Mouse (Mus musculus): ENCODE measurements at regions not wholly inside any gene's neighbourhood (a gene's known extent, or its start where the extent isn't known, plus 50 kb on each side); places are given as distances from the start of the nearest gene placed in this dataset.

DNA sequence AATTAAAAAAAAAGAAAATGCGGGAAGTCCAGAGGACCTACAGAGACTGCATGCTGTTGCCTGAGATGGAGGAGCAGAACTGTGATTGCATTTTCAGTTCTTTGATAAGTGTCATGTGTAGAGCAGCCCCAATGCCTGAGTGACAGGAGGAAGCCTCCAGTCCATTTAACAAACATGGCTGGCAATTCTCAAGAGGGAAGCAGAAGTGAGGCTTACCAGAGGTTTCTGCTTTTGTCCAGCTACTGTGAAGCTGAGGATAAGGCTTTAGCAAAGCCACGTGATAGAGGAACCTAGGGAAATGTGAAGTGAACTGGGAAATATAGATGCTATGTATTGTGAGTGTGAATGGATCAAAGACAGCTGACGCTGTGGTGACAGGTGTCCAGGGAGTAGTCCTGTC lies 56.6 kb downstream of the Sucnr1 start:
- no peak for DNase-seq (ENCODE audit: low spot score)

DNA sequence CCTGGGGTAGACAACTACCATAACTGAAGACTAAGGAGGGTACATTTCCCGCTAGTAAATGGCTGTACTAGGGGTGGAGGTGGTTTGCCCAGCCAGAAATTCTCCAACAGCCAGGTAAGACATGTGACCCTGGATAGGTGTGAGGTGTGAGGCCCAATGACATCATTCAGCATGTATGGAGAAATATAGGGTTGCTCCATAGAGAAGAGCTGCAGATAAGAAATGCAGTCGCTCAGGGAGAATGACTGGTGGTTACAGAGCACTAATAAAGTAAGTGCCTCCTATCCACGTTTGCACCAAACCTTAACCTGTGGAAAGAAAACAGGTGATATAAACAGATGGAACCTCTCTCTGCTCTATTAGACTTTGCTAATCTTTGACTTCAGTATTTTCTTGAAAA lies 78.2 kb downstream of the Sucnr1 start:
- DNase-seq (ENCODE audit: low spot score): no peak

DNA sequence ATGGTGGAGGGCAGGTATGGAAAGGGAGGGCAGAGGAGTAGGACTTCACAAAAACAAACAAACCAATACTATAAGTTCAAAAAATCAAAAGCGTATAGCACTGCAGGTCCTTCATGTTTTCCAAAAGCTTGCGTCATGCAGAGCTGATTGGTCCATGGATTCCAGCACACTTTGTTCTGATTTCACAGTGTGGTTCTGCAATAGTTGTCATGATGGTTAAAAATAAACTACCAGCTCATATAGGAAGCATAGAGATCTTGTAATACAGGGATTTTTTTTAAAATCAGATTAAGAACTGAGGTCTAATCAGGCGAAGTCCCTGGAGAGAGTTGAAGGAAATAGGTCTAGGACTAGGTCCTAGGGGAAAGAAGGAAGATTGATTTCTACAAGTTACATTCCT lies 86.0 kb downstream of the Sucnr1 start:
- DNase-seq (ENCODE audit: low spot score): no peak

DNA sequence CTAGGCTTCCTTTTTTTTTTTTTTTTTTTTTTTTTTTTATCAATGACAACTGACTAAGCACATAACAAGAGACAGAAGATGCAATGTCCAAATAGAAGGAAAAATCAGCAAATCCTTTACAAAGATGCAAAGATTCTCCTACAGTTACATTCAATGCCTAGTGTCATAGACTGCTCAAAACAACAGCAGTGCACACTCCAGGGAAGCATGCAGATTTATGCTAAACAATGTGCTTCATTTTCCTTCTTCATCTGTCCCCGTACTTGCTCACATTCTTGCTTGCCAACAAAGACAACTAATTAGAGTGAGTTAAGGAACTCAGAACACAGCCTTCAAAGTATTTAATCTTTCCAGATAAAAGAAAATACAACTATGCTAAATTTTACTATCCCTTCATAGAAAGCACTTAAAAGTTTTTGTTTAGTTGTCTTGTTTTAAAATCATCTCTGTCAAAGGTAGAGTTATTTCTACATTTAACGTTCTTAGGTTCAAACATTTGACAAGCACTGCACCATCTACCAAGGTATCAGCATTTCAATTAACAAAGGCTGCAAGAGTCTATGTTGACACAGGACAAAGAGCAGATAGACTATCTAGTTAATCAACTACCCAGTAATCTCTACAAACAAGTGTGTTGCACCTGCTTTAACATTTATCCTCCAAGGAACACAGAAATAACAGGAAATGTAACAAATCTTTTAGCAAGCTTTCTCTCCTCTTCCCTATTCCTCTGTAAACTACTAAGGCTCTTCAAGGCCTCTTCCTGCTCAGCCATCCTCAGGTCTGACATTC lies 86.7 kb downstream of the Sucnr1 start:
- no peak for DNase-seq (ENCODE audit: low spot score)

DNA sequence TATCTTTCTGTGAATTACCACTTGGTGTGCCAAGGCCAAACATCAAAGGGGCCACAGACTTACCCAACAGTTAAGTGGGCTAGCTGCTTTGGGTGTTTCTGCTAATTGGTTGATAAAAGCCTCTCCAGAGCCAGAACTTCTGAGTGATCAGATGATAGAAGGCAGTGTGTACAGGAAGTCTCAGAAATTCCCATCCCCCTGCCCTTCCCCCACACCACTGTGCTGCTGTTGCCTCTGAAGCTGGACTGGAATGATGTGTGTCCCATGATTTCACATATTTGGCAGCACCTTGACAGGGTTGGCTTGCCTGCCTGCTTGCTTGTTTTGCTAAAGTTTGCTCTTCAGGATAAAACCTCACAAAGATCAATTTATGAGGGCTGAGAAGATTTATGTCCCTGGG lies 87.9 kb downstream of the Sucnr1 start:
- DNase-seq (ENCODE audit: low spot score): peak; percentile 5

DNA sequence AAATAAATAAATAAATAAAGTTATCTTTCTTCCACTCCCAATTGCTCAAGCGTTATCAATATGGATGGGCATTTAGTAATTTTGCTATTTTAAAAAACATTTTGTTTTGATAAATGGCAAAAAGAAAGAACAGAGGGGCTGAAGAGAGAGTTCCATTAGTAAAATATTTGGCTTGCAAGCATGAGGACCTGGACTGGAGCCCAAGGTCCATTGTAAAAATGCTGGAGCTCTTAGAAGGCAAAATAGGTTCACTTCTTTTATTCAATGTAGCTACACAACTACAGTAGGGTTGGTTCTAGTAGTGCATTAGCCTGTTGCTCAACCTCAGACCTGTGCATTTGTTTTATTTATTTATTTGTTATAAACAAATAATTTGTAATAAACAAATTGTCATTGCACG lies 102.8 kb downstream of the Sucnr1 start:
- no peak for DNase-seq (ENCODE audit: low spot score)

DNA sequence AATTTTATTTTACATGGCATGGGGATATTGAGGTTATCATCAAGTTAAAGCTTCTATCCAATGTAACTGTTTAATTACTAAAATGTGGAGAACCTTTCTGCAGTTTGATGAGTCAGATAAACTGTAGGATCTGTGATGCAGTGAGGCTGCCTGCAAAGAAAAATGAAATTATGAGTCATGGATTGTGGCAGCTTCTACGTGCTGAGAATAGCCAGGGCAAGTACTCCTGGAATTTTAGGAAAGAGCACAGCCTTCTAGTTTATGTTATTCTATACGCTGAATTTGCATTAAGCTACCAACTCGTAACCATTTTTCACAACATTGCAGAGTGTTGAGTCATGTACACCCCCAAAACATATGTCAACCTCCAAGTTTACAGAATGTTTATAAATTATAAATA lies 114.4 kb downstream of the Sucnr1 start:
- no peak for DNase-seq (ENCODE audit: low spot score)

DNA sequence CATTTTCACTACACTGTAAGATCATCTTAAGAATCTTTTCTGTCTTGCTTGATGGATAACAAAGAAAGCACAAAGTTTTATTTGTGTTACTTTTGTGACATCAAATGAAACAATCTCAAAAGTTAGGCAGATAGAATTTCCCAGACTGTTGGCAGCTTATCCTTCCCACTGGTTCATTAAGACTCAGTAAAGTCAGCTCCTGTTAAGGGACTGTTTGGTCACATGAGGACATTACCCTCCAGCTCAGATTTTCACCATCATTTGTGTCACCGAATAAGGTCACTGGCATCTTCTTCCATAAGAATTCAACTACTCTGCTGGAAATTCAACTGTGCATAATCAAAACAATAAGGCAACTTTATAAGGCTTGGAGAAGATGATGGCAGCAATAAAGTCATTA lies 126.3 kb downstream of the Sucnr1 start:
- DNase-seq (ENCODE audit: low spot score): no peak

DNA sequence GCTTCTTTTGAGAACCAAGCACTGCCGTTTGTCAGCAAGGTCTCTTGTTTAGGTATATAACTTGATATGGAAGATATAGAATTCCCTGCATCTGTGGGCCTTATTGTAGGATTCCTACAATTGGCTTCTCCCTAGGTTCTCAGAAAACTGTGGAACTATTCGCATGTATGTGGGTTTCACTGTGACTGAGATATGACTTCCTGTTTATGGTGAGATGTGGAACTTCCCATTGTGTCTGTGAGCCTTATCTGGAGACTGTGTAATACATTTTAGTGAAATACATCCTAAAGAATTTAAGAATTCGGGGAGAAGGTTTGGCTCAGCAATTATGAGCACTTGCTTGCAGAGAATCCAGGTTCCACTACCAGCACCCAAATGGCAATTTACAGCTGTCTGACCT lies 137.3 kb downstream of the Sucnr1 start:
- no peak for DNase-seq (ENCODE audit: low spot score)

DNA sequence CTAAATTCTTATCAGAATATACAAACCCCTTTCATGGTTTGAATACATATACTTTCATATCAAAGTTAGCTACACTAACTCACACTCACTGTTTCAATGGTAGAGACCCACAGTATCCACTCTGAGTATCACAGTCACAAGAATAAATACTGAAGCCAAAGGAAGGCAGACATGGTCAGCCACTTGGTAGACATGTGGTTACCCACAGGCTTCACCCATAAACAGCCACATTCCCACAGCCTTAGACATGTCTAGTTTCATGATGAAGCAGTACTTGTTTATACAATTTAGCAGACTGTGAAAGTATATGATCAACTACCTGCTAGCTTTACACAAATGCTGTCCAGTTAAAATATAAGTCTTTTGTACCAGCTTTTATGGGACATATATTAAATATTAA lies 159.0 kb downstream of the Sucnr1 start:
- no peak for DNase-seq (ENCODE audit: low spot score)

DNA sequence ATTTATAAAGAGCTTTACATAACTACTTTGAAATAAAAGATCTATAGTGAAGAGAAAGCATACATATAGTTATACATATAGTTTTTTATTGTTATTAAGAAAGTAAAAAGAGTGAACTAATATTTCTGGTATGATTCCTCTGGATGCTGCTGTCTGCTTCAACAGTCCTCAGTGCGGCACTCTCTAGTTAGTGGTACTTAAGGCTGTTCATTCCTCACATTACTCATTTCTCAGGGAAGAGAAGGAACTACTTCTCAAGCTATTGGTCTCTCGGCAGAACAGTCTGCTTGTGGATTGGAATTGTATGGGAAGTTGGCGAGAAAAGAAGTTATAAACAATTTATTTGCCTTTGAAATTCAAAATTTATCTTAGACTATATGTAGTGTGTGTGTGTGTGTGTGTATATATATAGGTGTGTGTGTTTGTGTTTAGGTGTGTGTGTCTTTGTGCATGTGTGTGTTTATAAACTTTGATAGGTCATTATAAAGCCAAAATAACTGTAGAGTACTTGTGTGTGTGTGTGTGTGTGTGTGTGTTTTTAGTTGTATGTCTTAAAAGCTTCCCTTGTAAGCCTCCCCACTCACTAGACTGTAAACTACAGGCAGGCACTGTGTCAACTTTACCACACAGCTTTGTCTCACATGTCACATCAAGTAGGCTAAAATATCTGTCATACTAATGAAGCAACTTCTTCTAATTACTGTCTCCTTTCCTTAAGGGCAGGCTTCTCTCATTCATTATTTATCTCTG lies 185.2 kb downstream of the Sucnr1 start:
- no peak for DNase-seq (ENCODE audit: low spot score)

DNA sequence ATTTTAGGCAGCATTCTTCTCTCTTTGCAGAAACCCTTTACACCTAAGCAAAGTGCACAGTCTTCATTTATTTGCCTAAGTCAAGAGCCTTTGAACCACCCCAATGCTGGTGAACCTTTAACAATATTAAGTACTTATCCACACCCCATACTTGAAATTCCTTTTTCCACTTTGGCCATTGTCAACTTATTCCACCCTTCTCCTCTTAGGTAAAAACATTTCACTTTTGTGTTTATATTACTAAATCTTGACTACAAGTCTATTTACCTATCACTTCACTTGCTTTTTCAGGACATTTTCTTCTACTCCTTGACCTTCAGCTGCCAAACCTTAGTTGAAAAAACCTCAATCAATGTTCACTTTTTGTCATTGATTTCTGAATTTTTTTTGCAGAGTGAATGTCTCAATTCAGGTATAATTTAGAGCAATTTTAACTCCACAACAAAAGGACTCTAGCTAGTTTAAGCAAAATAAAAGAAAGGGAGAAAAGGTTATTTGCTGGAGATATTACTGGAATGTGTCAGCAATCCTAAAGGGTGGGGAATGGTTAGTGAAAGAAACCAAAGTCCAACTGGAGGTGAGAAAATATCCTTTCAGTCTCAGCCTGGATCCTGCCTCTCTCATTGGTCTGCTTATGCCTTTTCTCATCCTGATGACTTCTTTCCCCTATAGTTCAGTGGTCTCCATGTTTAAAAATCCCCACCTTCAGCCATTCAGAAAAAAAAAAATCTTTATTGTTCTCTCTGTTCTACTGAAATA lies 185.9 kb downstream of the Sucnr1 start:
- no peak for DNase-seq (ENCODE audit: low spot score)

DNA sequence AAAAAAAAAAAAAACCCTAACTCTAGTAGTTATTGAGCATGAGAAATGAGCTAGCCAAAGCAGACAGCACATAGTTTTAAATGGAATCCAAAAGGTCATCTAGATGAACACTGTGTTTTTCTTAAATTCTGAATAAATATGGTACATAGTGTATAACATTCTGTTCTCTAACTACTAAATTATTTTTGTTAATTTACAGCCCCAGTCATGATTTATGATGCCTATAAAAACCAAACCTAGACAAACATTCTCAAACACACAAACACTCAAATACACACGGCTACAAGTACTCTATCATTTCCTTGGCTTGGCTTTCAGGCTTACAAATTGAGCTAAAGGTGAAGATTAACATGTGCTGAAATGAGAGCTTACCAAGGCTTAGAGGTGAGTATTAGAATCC lies 188.8 kb downstream of the Sucnr1 start:
- no peak for DNase-seq (ENCODE audit: low spot score)

DNA sequence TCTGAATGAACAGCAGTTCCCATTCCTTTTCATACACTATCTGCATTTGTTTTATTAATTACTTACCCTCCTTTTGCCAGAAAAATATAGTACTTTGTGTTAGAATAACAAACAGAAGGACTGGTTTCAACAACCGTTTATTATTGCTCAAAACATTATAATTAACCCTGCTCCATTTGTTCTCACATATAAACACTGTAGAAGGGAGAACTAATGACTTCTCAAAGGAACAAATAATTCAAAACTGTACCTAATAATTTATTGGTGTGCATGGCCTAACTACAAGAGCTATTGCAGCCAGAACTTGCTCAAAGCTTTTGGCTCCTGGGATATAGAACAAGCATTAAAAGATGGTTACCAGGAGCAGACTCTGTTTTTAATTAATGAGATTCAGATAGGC lies 192.1 kb downstream of the Sucnr1 start:
- DNase-seq (ENCODE audit: low spot score): no peak

DNA sequence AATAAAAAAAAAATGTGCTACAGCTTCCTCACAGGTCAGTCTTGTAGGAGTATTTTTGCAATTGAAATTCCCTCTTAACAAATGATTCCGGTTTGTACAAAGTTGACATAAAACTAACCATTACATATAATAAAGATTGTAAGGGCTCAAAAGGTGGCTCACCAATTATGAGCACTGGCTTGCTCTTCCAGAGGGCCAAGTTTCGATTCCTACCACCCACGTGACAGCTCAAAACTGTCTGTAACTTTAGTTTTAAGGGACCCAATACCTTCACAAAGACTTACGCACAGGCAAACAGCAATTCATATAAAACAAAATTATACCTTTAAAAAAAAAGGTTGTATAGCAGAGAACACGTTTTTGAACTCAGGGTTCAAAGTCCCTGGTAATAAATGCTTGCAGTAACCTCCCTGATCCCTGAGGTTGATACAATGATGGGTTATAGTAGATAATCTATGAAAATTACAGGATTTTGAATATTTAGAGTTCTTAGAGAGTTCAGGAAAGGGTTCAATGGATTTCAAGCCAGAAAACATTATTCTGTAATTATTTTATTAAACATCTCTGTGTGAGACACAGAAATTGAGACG lies 193.7 kb downstream of the Sucnr1 start:
- DNase-seq (ENCODE audit: low spot score): no peak

DNA sequence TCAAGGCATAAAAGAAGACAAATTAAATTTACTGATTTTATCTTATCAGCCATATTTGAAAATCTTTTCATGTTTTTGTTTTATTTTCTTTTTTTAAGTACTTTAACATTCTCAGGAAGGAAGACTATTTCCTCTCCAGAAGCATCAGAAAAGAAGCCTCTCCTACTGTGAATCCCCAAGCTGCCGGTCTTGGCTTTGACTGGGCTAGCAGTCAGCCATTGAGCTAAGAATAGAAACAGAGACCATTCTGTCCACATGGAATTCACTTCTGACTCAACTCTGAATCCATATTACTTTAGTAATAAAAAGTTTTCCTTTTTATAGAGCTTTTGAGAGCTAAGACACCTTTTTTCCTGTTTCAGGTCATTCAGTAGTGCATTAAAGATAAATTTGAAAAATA lies 194.8 kb upstream of the Mbnl1 start:
- DNase-seq (ENCODE audit: low spot score): no peak

DNA sequence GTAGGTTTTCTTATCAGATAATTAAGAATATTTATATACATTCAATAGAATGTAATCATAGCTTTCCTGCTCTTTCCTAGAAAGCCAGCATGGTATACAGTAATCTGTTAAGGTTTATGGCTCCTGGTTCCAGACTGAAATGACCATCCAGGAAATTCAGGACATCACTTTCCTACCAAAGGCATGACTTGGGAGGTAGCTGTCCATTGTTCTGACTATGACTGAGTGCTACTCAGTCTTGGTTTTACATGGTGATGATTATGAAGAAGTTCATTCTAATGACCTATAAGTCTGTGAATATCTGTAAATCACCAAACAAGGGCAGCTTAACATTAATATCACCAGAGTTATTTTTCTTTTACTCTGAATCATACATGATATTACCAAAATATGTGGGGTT lies 191.4 kb upstream of the Mbnl1 start:
- peak; percentile 6 for DNase-seq (ENCODE audit: low spot score)

DNA sequence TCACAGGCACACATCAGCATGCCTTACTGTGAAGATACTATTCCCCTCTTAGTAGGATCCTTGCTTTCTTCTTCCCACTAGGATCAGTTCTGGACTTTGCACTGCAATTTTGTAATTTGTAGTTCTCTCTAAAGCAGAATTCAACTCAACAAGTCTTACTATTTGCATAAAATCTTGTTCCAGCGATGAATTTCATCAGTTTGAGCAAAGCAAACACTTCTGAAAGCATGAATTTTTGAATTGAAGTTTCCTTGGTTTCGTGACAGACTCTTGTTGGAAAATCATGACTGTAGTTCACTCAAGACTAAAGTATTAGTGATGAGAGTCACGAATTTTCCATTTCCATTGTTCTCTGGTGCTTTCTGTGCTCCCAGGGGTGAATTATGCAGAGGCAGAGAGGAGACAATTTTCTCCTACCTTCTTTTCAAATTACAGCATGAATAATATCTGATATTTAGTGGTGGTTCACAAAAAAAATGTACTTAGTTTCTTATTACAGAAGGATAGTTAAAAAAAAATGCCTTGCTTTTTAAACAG lies 190.6 kb upstream of the Mbnl1 start:
- no peak for DNase-seq (ENCODE audit: low spot score)

DNA sequence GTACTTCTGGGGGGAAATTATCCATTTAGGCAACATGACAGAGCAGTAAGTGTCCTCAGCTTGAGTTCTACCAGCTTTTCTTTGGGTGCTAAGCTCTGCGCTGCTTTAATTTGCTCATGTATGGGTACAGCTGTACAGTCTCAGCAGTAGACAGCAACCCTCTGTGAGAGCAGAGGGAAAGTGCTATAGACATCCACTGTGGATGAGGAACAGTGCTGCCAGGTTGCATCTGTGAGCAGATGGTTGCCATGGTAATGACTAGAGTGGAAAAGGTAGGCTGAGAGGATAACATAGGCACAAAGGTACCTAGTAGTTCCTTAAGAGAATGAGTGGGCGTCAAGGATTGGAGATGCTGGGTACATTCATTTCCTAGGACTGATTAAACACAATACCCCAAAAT lies 180.5 kb upstream of the Mbnl1 start:
- DNase-seq (ENCODE audit: low spot score): no peak

DNA sequence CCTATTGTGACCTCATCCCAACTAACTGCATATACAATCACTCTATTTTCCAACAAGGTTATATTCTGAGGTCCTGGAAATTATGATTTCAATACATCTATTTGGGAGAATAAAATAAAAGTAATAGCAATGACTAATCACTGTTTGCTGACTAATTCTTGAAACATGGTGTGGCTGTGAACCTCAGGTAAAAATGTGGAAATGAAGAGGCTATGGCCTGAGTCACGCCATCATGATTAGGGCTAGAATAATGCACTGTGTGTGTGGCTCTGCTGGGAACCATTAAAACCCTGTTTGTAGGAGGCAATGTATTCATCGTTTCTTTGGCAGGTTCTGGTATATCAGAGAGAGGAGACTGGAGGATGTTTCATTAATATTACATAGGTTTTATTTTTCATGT lies 179.7 kb upstream of the Mbnl1 start:
- no peak for DNase-seq (ENCODE audit: low spot score)

DNA sequence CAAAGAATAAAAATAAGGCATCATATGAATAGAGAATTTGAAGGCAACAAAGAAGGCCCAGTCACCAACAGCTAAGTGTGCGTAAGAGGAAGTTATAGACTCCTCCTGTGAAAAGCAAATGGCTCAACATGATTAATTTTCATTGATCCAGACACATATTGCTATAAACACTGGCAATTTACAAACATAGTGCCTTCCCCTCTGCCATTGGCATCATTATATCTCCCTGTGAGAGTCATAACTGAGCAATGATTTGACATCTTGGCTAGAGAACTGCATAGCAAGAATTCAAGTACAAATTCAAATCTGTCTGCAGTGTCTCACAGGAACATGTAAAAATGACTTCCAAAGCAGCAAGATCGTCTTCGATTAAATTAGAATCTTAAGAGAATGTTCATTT lies 167.2 kb upstream of the Mbnl1 start:
- no peak for DNase-seq (ENCODE audit: low spot score)

DNA sequence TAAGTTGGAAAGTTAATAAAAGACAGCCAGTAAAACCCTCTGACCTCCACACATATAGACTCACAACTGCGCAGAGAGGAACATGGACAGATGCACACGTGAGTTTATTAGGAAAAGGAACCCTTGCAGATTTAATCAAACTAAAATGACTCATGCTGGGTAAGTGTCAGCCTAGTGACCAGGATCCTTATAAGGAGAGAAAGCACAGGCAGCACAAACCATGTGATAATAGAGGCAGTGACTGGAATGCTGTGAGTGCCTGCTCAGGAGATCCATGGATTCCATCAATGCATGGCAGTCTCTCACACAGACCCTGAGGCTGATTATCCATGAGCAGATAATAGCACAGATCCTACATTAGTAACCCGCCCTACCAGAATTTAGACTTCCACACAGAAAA lies 162.2 kb upstream of the Mbnl1 start:
- no peak for DNase-seq (ENCODE audit: low spot score)

Measured in embryo, embryonic 10 days (tissue).